Mouse (Mus musculus) layer of hippocampus, postnatal 25 days (tissue): ENCODE measurements around the gene Fbxw8. TPM values are rescaled to one million over a fixed set of nuclear protein-coding genes. Genes with fewer than 3 reads are reported as not detected.
A peak's percentile ranks its signal among the peaks of the same experiment; 100 is the strongest.

Source experiments
- DNase-seq, 2 experiments: peaks; one replicate each; pipeline ENCODE4 v3.0.0; 2022; ENCODE audit warnings: mixed read lengths in 2 of 2, low spot score in 1 of 2; ENCODE audit errors: extremely low spot score in 1 of 2
- total RNA-seq, 2 experiments: library from RNA; stranded (reverse); gene quantifications; 2 replicates each; pipeline ENCODE4 v1.2.3; 2021

The Fbxw8 gene
- total RNA-seq, 2 experiments from 2014 or later, result 35.7 to 39.3 TPM

DNA sequence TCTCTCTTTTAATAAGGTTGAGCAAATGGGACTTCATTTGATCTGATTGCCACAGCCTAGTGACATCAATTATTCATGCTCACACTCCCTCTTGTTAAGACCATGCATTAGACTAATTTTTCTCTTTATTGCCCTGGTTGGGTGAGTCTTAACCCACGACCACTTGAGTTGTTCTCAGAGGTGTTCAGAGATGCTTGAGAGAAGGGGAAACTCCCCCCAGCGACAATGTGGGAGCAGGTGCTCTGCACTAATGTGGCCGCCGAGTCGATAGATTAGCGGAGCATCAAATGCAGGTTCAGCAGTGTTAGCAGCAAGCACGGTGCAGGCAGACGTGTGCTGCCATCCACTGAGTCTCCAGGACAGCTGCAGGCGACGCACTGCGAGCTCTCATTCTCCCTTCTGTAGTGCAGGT is 75.4 kb downstream of the Fbxw8 start:
- no peak for DNase-seq

- no peak for DNase-seq
These were observed 75.9 kb downstream of the Fbxw8 start for GRCm38 (mm10) chr5:118079354-118079753.

DNA sequence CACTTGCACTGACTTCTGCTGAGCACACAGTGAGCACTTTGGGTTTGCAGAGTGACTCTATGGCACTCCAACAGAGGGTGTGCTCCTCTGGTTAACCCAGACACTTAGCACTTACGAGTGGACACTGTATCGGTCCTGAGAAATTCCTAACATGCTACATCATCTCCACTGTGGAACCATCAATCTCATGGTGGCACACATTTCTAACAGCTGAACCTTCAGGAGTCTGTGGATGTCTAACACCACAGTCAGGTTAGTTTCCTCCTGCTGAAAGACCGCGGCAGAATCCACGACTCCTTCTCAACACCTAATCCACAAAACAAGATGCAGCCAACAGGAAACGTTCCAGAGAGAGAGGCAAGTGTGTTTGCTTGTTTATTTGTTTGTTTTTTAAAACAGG is 76.7 kb downstream of the Fbxw8 start:
- no peak for DNase-seq

- no peak for DNase-seq
These were observed 78.3 kb downstream of the Fbxw8 start for GRCm38 (mm10) chr5:118076721-118077592.

DNA sequence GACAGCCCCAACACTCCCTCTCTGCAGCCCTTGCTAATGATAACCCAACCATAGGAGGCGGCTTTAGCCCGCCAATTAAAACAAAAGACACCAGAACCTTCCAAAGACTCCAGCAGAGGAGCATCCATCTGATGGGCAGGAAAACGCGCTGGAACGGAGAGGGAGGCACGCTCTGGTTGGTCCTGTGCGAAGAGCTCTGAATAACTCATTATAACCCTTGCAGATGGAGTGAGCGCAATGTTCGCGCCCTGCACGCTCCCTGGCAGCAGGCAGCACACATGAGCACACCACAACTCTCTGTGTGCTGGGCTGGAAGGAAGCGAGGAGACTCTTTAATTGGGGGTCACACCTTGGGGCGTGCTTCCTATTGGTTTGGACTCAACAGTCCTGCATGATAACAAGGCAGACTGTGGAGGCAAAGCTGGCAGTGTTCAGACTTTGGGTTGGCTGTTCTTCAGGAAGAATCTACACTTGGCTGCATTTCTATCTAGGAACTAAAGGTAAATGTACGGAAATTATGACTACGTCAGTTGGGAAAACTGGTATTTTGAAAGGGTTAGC is 82.0 kb downstream of the Fbxw8 start:
- no peak for DNase-seq

GRCm38 (mm10) chr5:118071766-118072165 is 83.5 kb downstream of the Fbxw8 start:
- no peak for DNase-seq

GRCm38 (mm10) chr5:118069315-118069714 is 85.9 kb downstream of the Fbxw8 start:
- peak; percentile 67 to 77 for DNase-seq

DNA sequence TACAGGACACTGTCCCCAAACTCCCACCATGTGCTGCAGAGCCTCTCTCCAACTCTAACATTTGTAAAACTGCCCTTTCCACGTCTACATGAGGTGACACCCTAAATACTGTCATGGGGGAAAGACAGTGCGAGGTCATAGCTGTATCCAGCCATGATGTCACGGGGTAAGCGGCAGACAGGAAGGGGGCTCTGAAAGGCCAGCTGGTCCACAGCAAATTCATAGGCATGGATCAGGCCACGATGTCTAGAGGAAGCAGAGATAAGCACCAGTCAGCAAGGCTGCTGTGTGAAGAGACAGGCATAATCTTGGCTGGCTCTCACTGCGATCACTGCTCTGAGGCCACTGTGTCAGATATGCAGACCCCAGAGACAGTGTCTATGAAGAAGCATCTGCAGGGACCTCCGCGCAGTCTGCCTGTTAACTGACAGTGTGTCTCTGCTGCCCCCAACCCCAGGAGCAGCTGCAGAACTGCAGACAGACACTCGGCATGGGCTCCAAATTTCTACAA is 87.2 kb downstream of the Fbxw8 start:
- no peak for DNase-seq

- no peak for DNase-seq
These were observed 87.7 kb downstream of the Fbxw8 start for GRCm38 (mm10) chr5:118067572-118067971.

DNA sequence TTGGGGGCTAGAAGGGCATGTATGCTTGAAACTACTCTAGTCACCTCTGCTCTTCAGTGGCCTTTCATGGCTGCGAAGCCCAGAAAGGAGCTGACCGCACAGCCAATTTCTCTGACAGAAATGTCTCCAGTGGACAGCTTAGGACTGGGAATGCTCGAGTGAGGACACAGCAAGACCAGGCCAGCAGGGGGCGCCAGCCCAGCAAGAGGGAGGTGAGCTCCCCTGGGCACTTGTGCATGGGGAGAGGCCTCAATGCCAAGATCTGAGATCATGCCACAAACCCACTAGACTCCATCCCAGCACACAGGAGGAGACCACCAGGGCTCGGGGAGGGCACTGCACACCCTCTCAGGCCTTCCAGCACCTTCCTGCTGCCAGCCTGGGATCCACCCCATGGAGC is 88.4 kb downstream of the Fbxw8 start:
- peak; percentile 75 to 84 for DNase-seq

- DNase-seq, result no peak
These were observed 89.6 kb downstream of the Fbxw8 start for GRCm38 (mm10) chr5:118065516-118066255.

- no peak for DNase-seq
These were observed 90.9 kb downstream of the Fbxw8 start for GRCm38 (mm10) chr5:118064284-118064901.

- DNase-seq, result no peak
These were observed 92.1 kb downstream of the Fbxw8 start for GRCm38 (mm10) chr5:118063181-118063621.

- no peak for DNase-seq
These were observed 93.9 kb downstream of the Fbxw8 start for GRCm38 (mm10) chr5:118061391-118061790.

DNA sequence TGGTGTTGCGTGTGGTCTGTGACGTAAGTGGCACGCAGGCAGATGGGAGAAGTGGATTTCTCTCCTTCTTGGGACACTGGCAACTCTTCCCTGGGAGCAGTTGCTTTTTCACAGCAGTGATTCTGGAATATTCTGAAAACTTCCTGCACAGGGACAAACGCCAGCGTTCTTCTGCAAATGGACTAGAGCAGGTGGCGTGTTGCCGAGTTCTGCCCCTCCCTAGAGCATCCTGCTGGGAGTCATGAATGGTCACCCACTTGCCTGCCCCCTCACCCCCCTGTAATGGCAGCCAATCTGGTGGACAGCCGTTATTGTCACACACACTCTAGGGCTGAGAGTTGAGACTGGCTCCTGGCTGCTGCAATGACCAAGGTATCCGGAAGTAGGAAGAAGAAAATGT is 95.6 kb downstream of the Fbxw8 start:
- no peak for DNase-seq

GRCm38 (mm10) chr5:118058858-118059257 is 96.4 kb downstream of the Fbxw8 start:
- no peak for DNase-seq

- DNase-seq, result peak in 1 of 2 experiments; percentile 14
These were observed 97.7 kb downstream of the Fbxw8 start for GRCm38 (mm10) chr5:118057508-118058111.

DNA sequence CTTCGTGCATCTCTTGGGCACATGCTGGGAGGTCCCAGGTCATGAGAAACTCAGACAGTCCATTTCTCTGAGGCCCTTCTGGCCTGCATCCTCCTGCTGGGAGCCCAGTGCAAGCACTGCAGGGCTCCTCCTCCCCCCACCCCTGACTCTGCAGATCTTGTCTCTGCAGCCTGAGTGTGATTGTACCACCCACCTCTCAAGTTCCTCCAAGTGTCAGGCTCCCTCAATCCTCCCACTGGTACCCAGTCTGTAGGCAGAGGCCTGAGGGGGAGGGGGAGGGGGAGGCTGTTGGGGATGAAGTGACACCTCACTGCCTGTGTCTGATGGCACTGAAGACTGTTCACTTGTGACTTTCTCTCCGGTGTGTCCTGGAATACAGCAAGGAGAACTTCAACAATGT is 102.1 kb downstream of the Fbxw8 start:
- DNase-seq, result no peak

DNA sequence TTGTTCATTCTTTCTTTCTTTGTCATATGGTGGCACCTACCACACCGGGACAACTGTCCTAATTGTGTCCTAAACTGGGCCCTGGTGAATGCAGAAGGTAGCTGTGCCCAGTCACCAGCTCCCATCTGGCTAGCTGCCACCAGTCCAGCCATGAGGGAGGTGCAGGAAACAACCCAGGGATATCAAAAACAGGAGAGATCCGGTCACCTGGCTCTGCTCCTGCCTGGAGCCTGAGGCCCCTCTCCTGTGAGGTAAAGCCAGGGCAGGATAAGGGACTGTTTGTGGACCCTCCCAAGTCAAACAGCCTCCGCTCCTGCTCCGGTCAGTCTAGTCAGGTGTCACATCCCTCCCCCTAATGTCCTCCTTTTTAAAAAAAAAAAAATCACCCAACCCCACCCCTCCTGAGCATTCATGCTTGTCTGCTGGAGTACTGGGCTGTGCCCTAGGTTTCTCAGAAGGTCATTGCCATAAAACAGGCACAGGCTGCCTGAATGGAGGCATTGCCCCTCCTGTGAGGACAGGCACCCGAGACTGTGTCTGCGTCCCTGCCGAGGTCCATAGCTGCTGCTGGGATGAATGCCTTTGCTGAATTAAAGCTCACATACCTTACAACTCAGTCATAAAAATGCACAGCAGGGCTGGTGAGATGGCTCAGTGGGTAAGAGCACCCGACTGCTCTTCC is 103.1 kb downstream of the Fbxw8 start:
- DNase-seq, result no peak

GRCm38 (mm10) chr5:118050743-118051142 is 104.5 kb downstream of the Fbxw8 start:
- no peak for DNase-seq
